Mouse (Mus musculus): ENCODE data around the gene Heg1.

Gene Heg1

GRCm38 (mm10) chr16:33676347-33677312 lies 7.5 kb upstream of the Heg1 start:
- DNase-seq (ENCODE audit: low read depth, low spot score), result no peak

DNA sequence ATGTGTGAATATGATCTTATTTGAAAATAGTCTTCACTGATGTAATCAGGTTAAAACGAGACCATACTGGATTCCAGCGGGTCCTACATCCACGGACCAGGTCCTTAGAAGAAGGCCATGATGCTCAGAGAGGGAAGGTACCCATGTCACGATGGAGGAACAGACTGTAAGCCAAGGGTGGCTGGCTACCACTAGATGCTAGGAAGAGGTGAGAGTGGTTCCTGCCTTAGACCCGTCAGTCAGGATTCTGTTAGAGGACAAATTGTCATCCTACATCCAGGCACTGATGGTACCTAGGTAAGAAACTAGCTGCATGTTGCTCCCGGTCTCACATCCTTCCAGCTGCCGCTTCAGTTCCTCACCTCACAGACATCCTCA lies 6.9 kb upstream of the Heg1 start:
- no peak for DNase-seq (ENCODE audit: low read depth, low spot score)

DNA sequence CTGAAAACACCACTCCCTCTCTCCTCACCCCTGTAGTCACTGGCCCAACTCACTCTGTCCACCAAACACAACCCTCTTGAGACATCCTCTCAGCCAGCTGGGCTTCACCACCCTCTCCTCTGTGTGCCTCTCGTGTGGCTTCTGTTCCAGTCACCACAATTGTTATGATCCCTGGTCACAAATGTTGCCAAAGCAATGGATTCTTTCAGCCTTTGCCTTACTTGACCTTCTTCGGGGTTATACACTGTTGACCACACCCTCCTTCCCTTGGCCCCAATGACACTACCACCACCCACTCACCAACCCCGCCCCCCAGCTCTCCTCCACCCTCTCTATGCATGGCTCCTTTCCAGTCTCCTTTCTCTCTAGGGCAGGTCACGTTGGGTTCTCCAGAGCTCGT lies 6.3 kb upstream of the Heg1 start:
- DNase-seq (ENCODE audit: low read depth, low spot score), result no peak

DNA sequence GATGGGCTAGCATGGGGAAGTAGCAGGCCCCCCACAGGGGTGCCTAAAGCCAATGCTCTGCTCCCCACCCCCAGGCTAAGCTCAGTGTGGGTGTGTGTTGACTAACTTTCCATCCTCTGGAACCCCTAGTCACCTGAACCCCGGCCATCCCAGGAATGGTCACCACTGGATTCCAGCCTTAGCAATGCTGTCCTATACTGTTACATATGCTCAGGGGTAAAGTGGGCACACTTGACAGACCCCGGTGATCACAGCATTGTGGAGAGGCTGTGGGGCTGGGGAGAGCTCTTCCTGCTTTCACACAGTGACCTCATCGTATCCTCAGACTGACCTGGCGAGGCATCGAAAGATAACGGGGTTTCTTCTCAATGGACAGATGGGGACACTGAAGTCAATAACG lies 3.9 kb upstream of the Heg1 start:
- no peak for DNase-seq (ENCODE audit: low read depth, low spot score)

GRCm38 (mm10) chr16:33680816-33681215 lies 3.4 kb upstream of the Heg1 start:
- no peak for DNase-seq (ENCODE audit: low read depth, low spot score)

DNA sequence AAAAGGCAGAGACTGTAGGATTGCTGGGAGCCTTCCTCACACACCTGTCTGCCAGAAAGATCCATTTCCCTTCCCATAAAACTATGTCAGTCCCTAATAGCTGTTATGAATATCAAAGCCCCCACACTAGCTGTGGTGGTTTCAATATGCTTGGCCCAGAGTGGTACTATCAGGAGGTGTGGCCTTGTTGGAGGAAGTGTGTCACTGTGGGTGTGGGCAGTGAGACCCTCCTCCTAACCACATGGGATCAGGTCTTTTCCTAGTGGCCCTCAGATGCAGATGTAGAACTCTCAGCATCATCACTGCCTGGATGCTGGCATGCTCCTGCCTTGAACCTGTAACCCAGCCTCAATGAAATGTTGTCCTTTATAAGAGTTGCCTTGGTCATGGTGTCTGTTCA lies 2.5 kb upstream of the Heg1 start:
- DNase-seq (ENCODE audit: low read depth, low spot score), result no peak

DNA sequence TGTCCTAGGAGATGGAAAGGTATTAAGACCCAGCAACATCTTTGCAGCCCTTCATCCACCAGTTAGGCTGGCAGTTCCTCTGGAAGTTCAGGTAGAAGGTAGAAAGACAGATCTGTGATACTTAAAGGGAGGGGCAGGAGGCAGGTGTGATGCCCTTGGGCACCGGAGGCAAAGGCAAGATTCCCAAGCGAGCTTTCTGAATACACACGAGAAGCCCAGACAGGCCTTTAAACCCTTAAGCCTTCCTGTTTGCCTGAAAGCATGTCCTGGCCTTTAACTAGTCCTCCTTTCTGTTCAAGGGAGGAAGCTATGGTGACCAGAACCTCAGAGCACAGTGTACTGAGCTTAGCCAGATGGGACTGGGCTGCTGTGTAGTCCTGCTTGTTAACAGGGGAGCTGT lies 1.5 kb upstream of the Heg1 start:
- no peak for DNase-seq (ENCODE audit: low read depth, low spot score)

- DNase-seq (ENCODE audit: low read depth, low spot score), result peak; percentile 66
Measured at GRCm38 (mm10) chr16:33683206-33684161, 686 bp upstream of the Heg1 start.

GRCm38 (mm10) chr16:33684703-33685701 lies 832 bp downstream of the Heg1 start:
- peak; percentile 49 for DNase-seq (ENCODE audit: low read depth, low spot score)

GRCm38 (mm10) chr16:33686056-33686455 lies 1.9 kb downstream of the Heg1 start:
- DNase-seq (ENCODE audit: low read depth, low spot score), result no peak

DNA sequence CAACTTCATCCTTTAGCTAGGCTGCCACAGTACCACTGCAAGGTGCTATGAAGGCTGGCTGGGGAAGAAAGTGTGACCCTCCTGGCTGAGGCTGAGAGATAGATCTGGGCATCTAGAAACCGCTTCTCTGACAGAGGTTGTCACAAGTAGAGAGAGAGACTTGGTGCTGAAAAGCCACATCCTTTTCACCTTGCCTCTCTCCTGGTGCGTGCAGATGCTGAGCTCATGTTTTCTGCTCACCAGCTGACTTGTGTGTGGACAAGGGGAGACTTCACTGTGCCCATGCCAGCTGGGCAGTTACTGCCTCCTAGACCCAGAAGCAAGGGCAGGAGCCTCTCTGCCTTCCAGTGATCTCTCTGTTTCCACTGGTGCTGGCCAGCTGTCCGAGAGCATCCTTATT lies 3.6 kb downstream of the Heg1 start:
- peak; percentile 80 for DNase-seq (ENCODE audit: low read depth, low spot score)

DNA sequence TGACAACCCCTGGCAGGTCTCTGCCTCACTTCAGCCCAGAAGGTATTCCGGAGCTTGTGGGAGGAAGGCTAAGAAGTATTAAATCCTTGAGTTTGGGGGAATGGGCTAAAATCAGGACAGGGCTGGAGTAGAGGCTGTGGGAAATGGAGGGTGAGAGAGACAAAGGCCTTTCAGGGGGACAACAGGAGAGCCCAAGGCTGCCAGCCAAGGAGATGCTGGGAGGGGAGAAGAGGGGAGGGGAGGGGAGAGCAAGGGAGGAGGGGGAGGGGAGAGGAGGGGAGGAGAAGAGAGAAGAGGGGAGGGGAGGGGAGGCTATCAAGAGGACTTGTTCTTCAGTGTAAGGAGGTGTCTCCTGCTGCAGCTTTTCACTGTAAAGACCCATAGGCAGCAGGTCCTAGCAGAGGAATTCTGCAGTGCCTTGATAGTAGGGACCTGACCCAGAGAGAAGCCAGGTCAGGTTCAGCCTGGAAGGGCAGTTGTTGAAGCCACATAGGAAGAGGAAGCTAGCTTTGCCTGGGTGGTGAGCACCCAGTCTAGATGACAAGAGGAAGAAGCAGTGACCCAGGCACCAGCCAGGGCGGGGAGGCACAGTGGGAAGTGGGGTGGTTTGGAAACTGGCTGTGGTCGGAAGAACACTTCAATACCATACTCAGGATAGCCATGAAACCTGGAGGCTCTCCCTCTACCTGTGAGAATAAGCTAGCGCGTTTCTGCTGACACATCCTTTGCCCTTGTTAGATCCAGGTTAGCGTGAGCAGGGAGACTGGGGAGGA lies 7.0 kb downstream of the Heg1 start:
- DNase-seq (ENCODE audit: low read depth, low spot score), result peak; percentile 70

GRCm38 (mm10) chr16:33693553-33693952 lies 9.4 kb downstream of the Heg1 start:
- no peak for DNase-seq (ENCODE audit: low read depth, low spot score)

GRCm38 (mm10) chr16:33696811-33697575 lies 12.8 kb downstream of the Heg1 start:
- DNase-seq (ENCODE audit: low read depth, low spot score), result no peak

DNA sequence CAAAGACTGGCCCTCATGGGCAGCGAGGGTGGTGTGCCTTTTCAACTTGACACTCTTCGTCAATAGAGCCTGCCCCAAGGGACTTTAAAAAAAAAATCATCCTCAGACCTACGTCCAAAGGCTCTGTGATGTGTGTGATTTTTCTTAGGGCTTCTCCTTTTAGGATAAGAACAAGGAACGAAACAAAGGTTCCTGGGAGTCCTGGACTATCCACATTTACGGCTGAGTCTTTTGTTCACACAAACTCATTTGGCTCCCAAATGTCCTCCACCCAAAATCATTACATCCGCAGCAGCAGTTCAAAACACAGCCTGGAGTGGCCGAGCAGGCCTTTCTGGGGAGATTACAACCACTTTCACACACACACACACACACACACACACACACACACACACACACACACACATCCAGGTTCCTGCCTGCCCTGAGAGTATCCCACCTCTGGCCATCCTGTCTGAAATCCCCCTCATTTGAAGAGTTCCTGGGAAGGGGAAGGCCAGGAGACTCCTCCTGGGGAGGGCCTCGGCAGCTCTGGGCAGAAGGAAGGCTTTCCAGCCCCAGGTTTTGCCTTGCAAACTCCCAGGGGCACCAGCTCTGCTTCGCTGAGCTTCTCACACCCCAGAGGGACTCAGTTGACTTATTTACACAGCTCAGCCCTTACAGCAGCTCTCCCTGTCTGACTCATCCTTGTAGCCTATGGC lies 13.6 kb downstream of the Heg1 start:
- no peak for DNase-seq (ENCODE audit: low read depth, low spot score)

GRCm38 (mm10) chr16:33698277-33698790 lies 14.2 kb downstream of the Heg1 start:
- DNase-seq (ENCODE audit: low read depth, low spot score), result peak; percentile 53

GRCm38 (mm10) chr16:33700584-33700983 lies 16.4 kb downstream of the Heg1 start:
- DNase-seq (ENCODE audit: low read depth, low spot score), result no peak

GRCm38 (mm10) chr16:33701872-33702271 lies 17.7 kb downstream of the Heg1 start:
- DNase-seq (ENCODE audit: low read depth, low spot score), result no peak

GRCm38 (mm10) chr16:33704289-33704688 lies 20.1 kb downstream of the Heg1 start:
- peak; percentile 36 for DNase-seq (ENCODE audit: low read depth, low spot score)

All from CD4-positive helper T cell, adult 2 months (primary cell).